25 mouse cellular contexts compared by ENCODE assay signal in the genomic region with DNA sequence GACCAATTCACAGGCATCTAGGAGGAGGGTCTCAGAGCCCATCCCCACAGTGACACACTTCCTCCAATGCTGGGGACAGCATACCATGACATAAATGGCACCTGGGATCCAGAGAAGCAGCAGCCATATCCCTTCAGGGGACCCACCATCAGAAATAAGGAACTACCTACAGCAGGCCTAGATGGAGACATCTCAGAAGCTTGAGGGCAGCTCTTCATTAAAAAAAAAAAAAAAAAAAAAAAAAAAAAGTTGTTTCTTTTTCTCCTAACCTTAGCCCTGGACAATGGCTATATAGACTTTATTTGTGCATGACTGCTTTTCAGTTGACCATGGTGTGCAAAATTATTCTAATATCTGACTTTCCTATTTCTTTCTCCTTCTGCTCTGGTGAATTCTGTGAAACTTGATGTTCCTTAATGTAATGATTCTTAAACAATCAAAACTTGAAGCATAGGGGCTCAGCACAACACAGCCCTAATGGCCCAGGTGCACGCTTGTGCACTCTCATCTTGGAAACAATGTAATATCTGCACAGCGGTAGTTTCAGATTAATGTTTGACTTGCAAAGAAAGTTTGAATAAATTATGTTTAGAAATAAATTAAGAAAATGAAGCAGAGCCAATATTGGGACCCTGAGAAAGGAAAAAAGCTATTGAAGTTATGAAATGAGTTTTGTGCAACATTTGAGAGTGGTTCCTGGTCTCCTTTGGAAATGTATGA. TPM values are rescaled to one million over a fixed set of nuclear protein-coding genes. Genes with fewer than 3 reads are reported as not detected.
DNase-seq lines count a peak whose midpoint lies in the region; ATAC-seq and TF ChIP-seq lines count a peak whose summit lies in the region.
"Had no signal": no experiment of that assay in that cellular context is flagged by ENCODE, and none has a peak within 500 bp of the region (broad histone marks: within the 10 kb centered on the region; RNA-seq: fewer than 3 reads in every experiment).

No protein-coding gene starts in this region.

- H3K9me3 ChIP-seq in kidney, embryonic 14.5 days (ENCODE audit: control insufficient read depth, low read length): no peaks in the 10 kb centered on the region
- H3K9me3 ChIP-seq in kidney, postnatal 0 days (replicated peaks; ENCODE audit: low read length): no peaks in the 10 kb centered on the region
- no peaks in the 10 kb centered on the region for H3K9me3 ChIP-seq in CH12.LX (replicated peaks; ENCODE audit: low read length)
- H3K9me3 ChIP-seq: forebrain, embryonic 13.5 days; heart, embryonic 10.5 days; heart, embryonic 13.5 days had no signal

- H3K4me2 ChIP-seq in kidney, embryonic 14.5 days (replicated peaks; ENCODE audit: low read depth, low read length): no peak overlapping the region
- H3K4me2 ChIP-seq in kidney, postnatal 0 days (ENCODE audit: low read length): no peak overlapping the region
- no peak overlapping the region for H3K4me2 ChIP-seq in CH12.LX (ENCODE audit: insufficient read depth, low read depth, poor library complexity, severe bottlenecking)
- H3K4me2 ChIP-seq: forebrain, embryonic 13.5 days; heart, embryonic 13.5 days; hindbrain, embryonic 15.5 days had no signal

- 66% methylated on average over 2 of the region's 2 CpGs for WGBS in kidney, embryonic 14.5 days
- WGBS in kidney, postnatal 0 days: 59% methylated on average over 2 of the region's 2 CpGs

- dilution Hi-C loops in CH12.LX (cut with MboI; ENCODE audit: extremely low pct_ligation_motif_present, extremely low pct_unique_long_range_greater_than_20kb, low sequenced_read_pairs): no loop called here

- ATAC-seq in kidney, embryonic 14.5 days (ENCODE audit: low FRiP score, low TSS enrichment): no peak
- no peak for ATAC-seq in kidney, postnatal 0 days (replicated peaks; ENCODE audit: low FRiP score, low read depth)
- ATAC-seq: activated CD4-positive, CD25-positive, alpha-beta regulatory T cell, adult 4 months; forebrain, embryonic 13.5 days; forebrain, embryonic 16.5 days had no signal

- DNase-seq in kidney, adult 9 months: peak; percentile 66
- DNase-seq in kidney, postnatal 0 days (ENCODE audit: low spot score): peak; percentile 3
- DNase-seq in kidney, postnatal 25 days: no peak
- DNase-seq in CH12.LX (ENCODE audit: extremely low read depth): no peak
- peak; percentile 10 to 16 for DNase-seq in kidney, postnatal 36 days
- DNase-seq in adrenal gland, postnatal 4 days (ENCODE audit: low spot score in 2 of 2): no peak
- DNase-seq: adrenal gland, adult 8-10 months; adrenal gland, postnatal 25 days; B cell, adult 2 months; cerebellum, adult 18-20 months; cerebellum, adult 9-10 months; cerebellum, postnatal 14 days; gastrocnemius, postnatal 10 days; gastrocnemius, postnatal 36 days; heart, adult 2 months; heart, postnatal 14 days; heart, postnatal 4 days had no signal

- no peak for TF ChIP-seq RAD21 in CH12.LX (IDR thresholded peaks at IDR 0.05; ENCODE audit: low read depth, low read length)

- no peaks in the 10 kb centered on the region for H3K27me3 ChIP-seq in kidney, embryonic 14.5 days (ENCODE audit: control insufficient read depth, insufficient read depth, low read length)
- H3K27me3 ChIP-seq in kidney, postnatal 0 days (ENCODE audit: insufficient read depth, low read length): no peaks in the 10 kb centered on the region
- no peaks in the 10 kb centered on the region for H3K27me3 ChIP-seq in CH12.LX (replicated peaks)
- H3K27me3 ChIP-seq: forebrain, embryonic 13.5 days; heart, embryonic 13.5 days; hindbrain, embryonic 15.5 days had no signal

- H3K4me3 ChIP-seq in kidney, embryonic 14.5 days (ENCODE audit: low read length): no peak overlapping the region
- H3K4me3 ChIP-seq in kidney, postnatal 0 days (replicated peaks; ENCODE audit: low read depth, low read length): no peak overlapping the region
- H3K4me3 ChIP-seq in CH12.LX (replicated peaks in 1 of 3; ENCODE audit: low read depth in 2 of 3, low read length in 2 of 3, poor library complexity in 1 of 3): no peak overlapping the region
- H3K4me3 ChIP-seq: forebrain, embryonic 10.5 days; forebrain, embryonic 13.5 days; heart, adult 2 months; heart, embryonic 10.5 days; heart, embryonic 13.5 days; hindbrain, embryonic 15.5 days had no signal

- TF ChIP-seq CTCF in kidney, postnatal 0 days (IDR thresholded peaks at IDR 0.05; ENCODE audit: low read depth): no peak
- TF ChIP-seq CTCF in CH12.LX (conservative IDR thresholded peaks at IDR 0.05 in 1 of 2, IDR thresholded peaks at IDR 0.05 in 1 of 2; ENCODE audit: low read depth in 2 of 2, low read length in 2 of 2): no peak

- H3K79me2 ChIP-seq in CH12.LX (replicated peaks; ENCODE audit: control insufficient read depth, extremely low read depth, insufficient read depth, poor library complexity, severe bottlenecking): no peaks in the 10 kb centered on the region

- H3K4me1 ChIP-seq in kidney, embryonic 14.5 days (ENCODE audit: control insufficient read depth, insufficient read depth, low read length): no peaks in the 10 kb centered on the region
- H3K4me1 ChIP-seq in kidney, postnatal 0 days (replicated peaks; ENCODE audit: insufficient read depth, low read length): no peaks in the 10 kb centered on the region
- no peaks in the 10 kb centered on the region; a peak in 1 of 4 replicates for H3K4me1 ChIP-seq in CH12.LX (ENCODE audit: control insufficient read depth in 1 of 2, insufficient read depth in 2 of 2)
- H3K4me1 ChIP-seq: forebrain, embryonic 10.5 days; forebrain, embryonic 13.5 days; heart, embryonic 10.5 days; heart, embryonic 13.5 days; hindbrain, embryonic 15.5 days had no signal

- in situ Hi-C loops in CH12.LX (cut with MboI; ENCODE audit: low pct_ligation_motif_present, low pct_unique_long_range_greater_than_20kb, low sequenced_read_pairs): no loop called here

- TF ChIP-seq EP300 in CH12.LX (IDR thresholded peaks at IDR 0.05; ENCODE audit: low read length): no peak

- H3K9ac ChIP-seq in kidney, embryonic 14.5 days (ENCODE audit: low read depth, low read length): no peak overlapping the region
- H3K9ac ChIP-seq in kidney, postnatal 0 days (ENCODE audit: low read depth, low read length): no peak overlapping the region
- H3K9ac ChIP-seq in CH12.LX (ENCODE audit: insufficient read depth, low read depth): no peak overlapping the region
- H3K9ac ChIP-seq: forebrain, embryonic 13.5 days; heart, embryonic 13.5 days; hindbrain, embryonic 15.5 days had no signal

- peaks cover 2% of the 10 kb centered on the region; the same call in 1 of the 2 replicates for H3K36me3 ChIP-seq in kidney, embryonic 14.5 days (ENCODE audit: control insufficient read depth, insufficient read depth, low read length)
- peaks cover 9% of the 10 kb centered on the region for H3K36me3 ChIP-seq in kidney, postnatal 0 days (ENCODE audit: insufficient read depth, low read length)
- peaks cover 6 to 8% of the 10 kb centered on the region in 2 experiments for H3K36me3 ChIP-seq in CH12.LX (replicated peaks in 1 of 2; ENCODE audit: control insufficient read depth in 1 of 2, insufficient read depth in 1 of 2, low read length in 1 of 2)

- no peak overlapping the region for H3K27ac ChIP-seq in kidney, embryonic 14.5 days (ENCODE audit: low read depth, low read length)
- H3K27ac ChIP-seq in kidney, postnatal 0 days: no peak overlapping the region
- H3K27ac ChIP-seq in CH12.LX (ENCODE audit: insufficient read depth, low read depth): no peak overlapping the region
- H3K27ac ChIP-seq: forebrain, embryonic 10.5 days; forebrain, embryonic 13.5 days; heart, adult 2 months; heart, embryonic 10.5 days; heart, embryonic 13.5 days; hindbrain, embryonic 15.5 days had no signal

- no peak for TF ChIP-seq POLR2A in CH12.LX (IDR thresholded peaks at IDR 0.05; ENCODE audit: low read depth, low read length)

TF ChIP-seq in CH12.LX, 34 proteins besides CTCF, POLR2A, EP300 and RAD21:
- no peak for TF ChIP-seq ELF1 (IDR thresholded peaks at IDR 0.05; ENCODE audit: low read depth, low read length)
- TF ChIP-seq USF2 (conservative IDR thresholded peaks at IDR 0.05; ENCODE audit: low read depth, low read length): no peak
- TF ChIP-seq CHD2 (IDR thresholded peaks at IDR 0.05; ENCODE audit: low read length): no peak
- TF ChIP-seq UBTF (IDR thresholded peaks at IDR 0.05; ENCODE audit: low read depth, low read length): no peak
- peak; percentile 50 for TF ChIP-seq ZNF384 (IDR thresholded peaks at IDR 0.05; ENCODE audit: low read depth, low read length)
- TF ChIP-seq PAX5 (IDR thresholded peaks at IDR 0.05; ENCODE audit: low read length): no peak
- no peak for TF ChIP-seq IRF4 (IDR thresholded peaks at IDR 0.05; ENCODE audit: low read depth, low read length)
- no peak for TF ChIP-seq TBP (conservative IDR thresholded peaks at IDR 0.05; ENCODE audit: low read depth, low read length)

RNA-seq across cellular contexts. Expression of a gene that starts 55.9 kb away (rescaled TPM):
- 4.7 and 6.8 TPM in 2 replicates for polyA plus RNA-seq in kidney, embryonic 14.5 days (2014; fragmentation: Nextera tagmentation; extraction: Ambion mirVana)
- polyA plus RNA-seq in kidney, postnatal 0 days (2015; fragmentation: Nextera tagmentation; extraction: Ambion mirVana): 5.4 and 5.9 TPM in 2 replicates
- 1.9 and 2.0 TPM in 2 replicates for total RNA-seq in CH12.LX (2012; rRNA removed)
- 2.2 and 2.6 TPM in 2 replicates for total RNA-seq in CH12.LX (2014; rRNA removed)
- polyA plus RNA-seq in CH12.LX (2012; ENCODE audit: insufficient read length, low read depth): 1.8 and 2.4 TPM in 2 replicates
- 10 to 100 TPM; 18.5 to 18.7 TPM for total RNA-seq in adrenal gland, postnatal 4 days (2021)

Comparison
In these comparisons a context has a peak if more than half of its experiments do, and no peak if none do; other contexts are left out.
1. DNase-seq: peak in kidney, adult 9 months (single experiment), kidney, postnatal 0 days (single experiment) and kidney, postnatal 36 days (2 of 2); none in kidney, postnatal 25 days (0 of 2), CH12.LX (single experiment) and adrenal gland, postnatal 4 days (0 of 2).